Mouse (Mus musculus) liver, embryonic 14.5 days (tissue): Measurements from ENCODE around the gene Aqr.

Experiments
- CTCF ChIP-seq: IDR thresholded peaks from 2 replicates; pipeline ENCODE4 v1.5.1; 2016; ENCODE audit warnings: antibody characterized with exemption, low read depth, control low read depth
- EP300 ChIP-seq: IDR thresholded peaks from 2 replicates; pipeline ENCODE4 v1.6.1; 2016; ENCODE audit warnings: antibody characterized with exemption, low read depth

- TF ChIP-seq CTCF (no peak), EP300 (no peak)
Measured at GRCm38 (mm10) chr2:114146864-114147458, 39.9 kb downstream of the Aqr start.
